Mouse (Mus musculus) bone marrow, adult 2 months (tissue): ENCODE measurements around the gene Med9.

ENCODE experiments used
- CTCF ChIP-seq: fragments of 200-500 bp; IDR thresholded peaks from 2 replicates; pipeline ENCODE4 v1.5.1; 2011; ENCODE audit warnings: low read length, control low read depth; ENCODE audit not compliant: control insufficient read depth, insufficient read depth
- POLR2A ChIP-seq: fragments of 200-500 bp; IDR thresholded peaks from 2 replicates; pipeline ENCODE4 v1.6.1; 2011; ENCODE audit warnings: low read depth, mild to moderate bottlenecking, control low read depth, low read length, borderline replicate concordance; ENCODE audit not compliant: control insufficient read depth

DNA sequence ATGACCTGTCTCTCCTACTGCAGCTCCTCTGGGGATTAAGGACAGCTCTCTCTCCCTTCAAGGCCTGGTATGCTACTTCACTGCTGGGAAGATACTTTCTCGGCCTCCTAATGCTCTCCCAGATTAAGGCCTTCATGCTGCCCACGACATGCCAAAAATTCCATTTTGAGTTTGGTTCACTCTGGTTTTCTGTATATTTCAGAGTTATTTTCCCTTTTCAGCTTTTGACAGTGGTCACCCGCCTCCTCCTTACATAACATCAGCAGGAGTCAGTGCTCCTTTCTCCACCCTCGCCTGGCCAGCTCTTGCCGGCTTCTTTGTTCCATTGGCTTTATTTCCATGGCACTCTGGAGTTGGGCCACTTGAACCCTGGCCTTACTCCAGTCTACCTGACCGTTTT lies 56.7 kb downstream of the Med9 start:
- TF ChIP-seq CTCF = no peak
- TF ChIP-seq POLR2A = no peak
